Mouse (Mus musculus) CD8-positive naive resting alpha-beta T cell, adult 2 months (primary cell): ENCODE data around the gene Ppp1r12c.
A peak's percentile ranks its signal among the peaks of the same experiment; 100 is the strongest.
"Not testable (repeated sequence)": the region's sequence is repeated elsewhere in the genome, so short reads cannot be mapped to it uniquely, and the experiment has no call there.

Experiments used
- DNase-seq, 2 experiments: peaks; one replicate each; pipeline ENCODE4 v3.0.0; 2022; ENCODE audit warnings: low read depth in 2 of 2, low spot score in 2 of 2

Gene Ppp1r12c

DNA sequence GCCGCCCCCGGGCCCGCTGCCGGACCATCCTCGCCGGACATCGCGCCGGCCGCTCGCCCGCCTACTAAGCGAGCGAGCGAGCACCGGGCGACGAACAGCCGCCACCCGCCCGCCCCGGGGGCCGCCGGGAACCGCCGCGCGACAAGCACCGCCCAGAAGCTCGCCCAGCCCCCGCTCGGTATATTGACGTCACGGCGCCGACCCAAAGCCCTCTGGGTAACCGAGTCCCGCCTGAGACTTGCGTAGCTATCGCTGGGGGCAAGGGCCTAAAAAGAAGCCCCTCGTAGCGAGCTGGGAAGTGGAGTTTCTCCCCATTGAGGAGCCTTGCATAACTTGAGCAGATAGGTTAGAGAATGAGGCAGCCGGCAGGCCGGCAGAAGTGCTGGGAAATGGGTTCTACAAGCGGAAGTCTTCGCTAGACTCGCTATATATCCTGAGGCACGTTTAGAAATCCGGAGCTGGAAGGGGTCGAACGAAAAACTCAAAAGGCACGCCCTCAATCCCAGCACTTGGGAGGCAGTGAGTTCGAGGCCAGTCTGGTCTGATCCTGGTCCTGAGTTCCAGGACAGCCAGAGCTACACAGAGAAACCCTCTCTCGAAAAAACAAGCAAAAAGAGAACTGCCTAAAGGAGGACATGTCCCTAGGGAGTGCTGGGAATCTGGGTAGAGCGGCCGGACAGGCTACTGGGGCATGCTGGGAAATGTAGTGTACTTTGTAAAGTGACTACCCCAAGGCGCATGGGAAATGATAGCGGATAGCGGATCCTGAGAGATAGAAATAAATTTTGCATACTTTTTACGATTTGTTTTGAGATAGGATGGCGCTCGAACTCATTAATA lies at the start of gene Ppp1r12c:
Gene Ppp1r12c, minus strand, starts transcription at position 123 of the 840 bp plus-strand sequence.
- peak; percentile 88 to 93 for DNase-seq

DNA sequence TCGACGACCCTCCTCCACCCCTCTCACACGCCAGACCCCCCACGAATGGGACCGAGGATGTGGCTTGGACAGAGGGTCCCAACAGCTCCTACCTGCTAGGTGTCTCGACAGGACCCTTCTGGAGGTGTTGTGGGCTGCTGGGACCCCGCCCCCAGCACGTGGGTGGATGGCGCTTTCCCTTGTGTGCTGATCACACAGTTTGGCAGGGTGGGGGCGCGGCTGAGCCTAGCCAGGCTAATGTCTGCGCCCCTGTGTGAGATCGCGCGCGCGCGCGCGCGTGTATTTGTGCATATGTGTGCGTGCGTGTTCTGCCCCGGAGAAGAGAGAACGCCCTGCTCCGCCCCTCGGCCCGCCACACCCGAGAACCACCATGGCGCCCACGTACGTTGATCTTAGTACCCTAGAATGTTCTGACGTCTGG lies 45.8 kb upstream of the Ppp1r12c start, which contains the start of gene Syt5:
Gene Syt5, minus strand, starts transcription at position 321 of the 421 bp plus-strand sequence.
- peak in 1 of 2 experiments; percentile 7 for DNase-seq

DNA sequence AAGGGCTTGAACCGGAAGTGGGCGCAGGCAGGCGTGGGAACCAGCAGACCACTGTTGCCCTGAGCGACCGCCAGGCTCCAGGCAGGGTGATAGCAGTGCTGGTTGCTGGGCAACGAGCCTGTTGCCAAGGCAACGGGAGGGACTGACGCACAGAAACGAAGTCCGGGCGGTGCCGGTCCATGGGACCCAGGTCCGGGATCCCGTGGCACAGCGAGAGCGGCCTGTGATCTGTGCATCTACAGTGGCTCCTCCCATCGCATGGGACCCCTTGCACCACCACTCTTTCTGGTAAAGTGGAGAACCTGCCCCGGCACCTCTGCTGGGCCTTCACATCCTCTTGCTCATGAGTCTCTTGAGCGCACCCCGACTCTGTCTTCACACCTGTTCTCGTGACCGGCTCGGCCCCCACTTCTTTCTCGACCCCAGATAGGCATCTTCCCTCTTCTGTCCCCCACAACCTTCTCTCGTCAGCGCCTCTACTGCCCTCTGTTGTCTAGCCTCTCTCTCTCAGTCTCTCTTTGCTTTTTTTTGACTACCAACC lies 45.2 kb upstream of the Ppp1r12c start:
- no peak for DNase-seq

DNA sequence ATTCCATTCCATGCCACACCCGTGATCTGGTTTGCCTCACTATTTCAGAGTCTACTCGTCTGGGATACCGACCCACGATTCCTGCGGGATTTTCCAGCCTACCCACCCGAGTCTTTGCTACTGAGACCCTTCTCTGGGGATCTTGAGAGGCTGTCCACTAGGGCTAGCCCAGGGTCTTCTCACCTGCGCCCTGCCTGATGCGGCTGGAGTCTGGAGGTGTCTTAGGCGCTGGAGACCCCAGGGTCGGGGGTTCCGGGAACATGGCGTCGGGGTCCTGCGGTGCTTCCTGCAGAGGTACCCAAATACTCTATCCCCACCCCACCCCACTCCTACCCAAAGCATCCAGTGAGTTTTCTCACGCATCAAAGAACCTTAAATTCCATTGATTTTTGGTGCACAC lies 44.6 kb upstream of the Ppp1r12c start:
- no peak for DNase-seq

DNA sequence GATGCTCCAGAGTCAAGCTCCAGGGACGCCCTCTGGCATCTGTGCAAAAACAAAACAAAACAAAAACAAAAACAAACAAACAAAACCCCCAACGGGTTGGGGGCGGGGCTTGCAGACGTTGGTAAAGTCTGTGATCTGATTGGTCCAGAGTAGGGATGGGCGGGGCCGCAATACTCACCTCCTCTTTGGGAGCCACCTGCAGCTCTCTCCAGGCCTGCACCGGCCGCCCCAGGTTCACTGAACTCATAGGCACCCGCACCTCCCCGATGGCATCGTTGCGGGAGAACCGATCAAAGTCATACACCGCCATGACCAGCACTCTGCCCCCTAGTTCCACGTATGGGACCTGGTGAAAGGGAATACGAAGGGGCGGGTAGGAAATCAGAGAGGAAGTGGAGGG lies 40.5 kb upstream of the Ppp1r12c start:
- no peak for DNase-seq

DNA sequence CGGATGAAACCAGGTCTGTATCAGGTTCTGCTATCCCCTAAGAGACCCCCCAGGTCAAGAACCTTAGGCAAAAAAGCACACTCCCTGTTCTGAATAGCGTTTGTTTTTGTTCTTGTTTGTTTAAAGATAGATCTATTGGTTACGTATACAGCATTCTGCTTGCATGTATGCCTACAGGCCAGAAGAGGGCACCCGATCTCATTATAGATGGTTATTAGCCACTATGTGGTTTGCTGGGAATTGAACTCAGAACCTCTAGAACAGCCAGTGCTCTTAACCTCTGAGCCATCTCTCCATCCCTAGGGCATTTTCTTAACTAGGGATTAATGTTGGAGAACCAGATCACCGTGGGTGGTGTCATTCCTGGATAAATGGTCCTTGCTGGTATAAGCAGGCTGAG lies 39.9 kb upstream of the Ppp1r12c start:
- no peak for DNase-seq

DNA sequence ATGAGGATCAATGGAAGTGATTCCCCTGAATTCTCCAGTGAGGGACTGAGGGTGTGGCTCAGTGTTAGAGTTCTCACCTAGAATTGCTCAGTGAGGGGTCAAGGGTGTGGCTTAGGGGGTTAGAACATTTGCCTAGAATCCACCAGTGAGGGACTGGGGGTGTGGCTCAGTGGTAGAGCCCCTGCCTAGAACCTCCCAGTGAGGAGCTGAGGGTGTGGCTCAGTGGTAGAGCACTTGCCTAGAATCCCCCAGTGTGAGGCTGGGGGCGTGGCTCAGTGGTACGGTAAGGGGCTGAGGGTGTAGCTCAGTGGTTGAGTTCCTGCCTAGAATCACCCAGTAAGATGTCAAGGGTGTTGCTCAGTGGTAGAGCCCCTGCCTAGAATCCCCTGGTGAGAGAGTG lies 37.5 kb upstream of the Ppp1r12c start:
- DNase-seq = no peak

DNA sequence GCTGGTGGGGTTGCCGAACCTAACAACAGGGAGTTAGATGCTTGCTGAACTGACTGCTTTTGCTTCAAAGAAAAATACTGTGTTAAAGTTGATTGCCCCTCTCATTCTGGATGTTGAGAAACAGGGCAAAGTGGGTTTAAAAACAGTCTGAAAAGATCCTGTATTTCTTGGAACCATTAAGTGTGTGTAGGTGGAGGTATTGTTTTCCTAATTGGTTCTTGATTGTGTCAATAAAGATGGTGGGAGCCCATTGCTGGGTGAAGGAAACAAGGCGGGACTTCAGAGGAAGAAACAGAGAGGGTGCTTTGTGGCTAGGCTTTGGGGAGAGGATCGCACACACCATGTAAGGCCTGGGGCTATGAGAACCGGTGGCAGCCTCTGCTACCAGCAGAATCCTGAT lies 35.7 kb upstream of the Ppp1r12c start:
- DNase-seq = no peak

DNA sequence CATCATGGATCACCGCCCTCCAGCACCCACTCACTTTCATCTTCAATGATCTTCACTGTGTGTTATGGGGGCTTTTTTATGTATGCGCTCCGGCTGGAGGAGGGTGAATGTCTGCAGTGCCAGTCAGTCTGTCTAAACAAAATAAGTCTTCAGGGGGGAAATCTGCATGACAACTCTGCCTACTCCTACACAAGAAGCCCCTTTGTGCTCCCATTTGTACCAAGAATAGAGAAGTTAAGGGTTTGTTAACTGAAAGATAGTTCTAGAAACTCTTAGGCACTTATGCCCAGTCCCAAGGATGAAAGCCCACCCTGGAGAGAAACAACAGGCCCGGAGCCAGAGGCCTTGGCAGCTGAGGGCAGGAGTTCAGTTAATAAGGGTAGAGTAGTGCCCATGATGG lies 34.9 kb upstream of the Ppp1r12c start:
- no peak for DNase-seq

DNA sequence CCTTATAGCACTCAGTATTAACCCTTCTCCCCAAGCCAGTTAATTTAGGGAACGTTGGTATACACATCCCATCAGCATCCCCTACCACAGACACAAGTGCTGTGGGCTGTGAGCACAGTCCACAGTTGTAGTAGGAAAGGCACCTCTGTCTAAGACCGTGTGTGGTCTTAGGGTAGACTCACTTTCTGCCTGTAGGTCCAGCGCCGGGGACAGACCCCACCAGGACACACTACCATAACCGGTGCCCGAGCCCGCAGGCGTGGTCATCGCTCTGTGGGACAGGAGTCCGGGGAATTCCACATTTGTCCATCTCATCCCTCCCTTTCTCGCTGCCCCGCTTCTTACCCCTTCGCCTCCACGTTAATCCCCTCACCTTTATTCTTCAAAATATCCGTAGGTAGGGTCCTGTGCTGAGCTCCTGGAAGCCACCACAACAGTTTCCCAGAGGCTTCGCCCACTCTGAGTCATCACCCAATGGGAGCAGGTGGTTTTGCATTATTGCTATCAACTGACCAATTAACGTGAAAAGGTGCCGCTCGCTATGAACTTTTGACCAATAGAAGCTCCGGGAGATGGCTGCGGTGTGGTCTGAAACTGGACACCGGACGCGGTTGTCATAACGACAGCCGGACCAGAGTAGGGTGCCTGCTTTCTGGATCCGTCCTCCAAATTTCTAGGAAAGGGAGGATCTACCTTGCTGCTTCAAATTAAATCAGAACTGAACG lies 30.7 kb upstream of the Ppp1r12c start, which contains the start of gene Dnaaf3:
Gene Dnaaf3, minus strand, starts transcription at position 449 of the 725 bp plus-strand sequence.
- no peak for DNase-seq

DNA sequence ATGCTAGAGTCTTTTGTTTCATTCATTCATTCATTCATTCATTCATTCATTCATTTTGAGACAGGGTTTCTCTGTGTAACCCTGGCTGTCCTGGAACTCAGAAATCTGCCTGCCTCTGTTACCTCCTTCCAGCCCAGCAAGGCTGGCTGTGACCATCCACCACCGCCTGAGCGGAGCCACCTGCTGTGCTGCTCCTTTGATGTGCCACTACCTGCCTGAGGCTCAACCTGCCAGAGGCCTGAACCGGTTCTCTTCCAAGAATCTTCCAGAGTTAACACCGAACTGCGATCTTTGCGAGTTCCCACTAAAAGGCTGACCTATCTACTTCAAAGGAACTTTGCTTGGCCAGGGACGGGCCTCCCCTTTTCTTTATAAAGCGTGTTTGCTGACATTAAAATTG lies 28.7 kb upstream of the Ppp1r12c start:
- not testable (repeated sequence) for DNase-seq

DNA sequence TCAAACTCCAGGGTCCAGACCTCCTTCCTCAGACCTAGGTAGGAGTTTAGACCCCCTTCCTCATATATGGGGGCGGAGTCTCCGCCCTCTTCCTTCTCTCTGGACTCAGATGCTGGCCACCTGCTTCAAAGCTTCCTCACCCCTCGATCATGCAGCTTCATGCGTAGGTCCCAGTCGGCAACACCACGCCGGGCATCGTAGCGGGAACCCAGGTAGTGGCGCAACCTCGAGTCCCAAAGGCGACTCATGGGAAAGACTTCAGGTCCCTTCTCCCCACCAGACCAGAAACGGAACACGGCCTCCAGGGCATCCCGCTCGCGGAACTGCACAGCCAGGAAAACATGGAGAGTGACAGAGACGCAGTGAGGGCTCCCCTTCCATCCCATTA lies 25.8 kb upstream of the Ppp1r12c start:
- DNase-seq = no peak

DNA sequence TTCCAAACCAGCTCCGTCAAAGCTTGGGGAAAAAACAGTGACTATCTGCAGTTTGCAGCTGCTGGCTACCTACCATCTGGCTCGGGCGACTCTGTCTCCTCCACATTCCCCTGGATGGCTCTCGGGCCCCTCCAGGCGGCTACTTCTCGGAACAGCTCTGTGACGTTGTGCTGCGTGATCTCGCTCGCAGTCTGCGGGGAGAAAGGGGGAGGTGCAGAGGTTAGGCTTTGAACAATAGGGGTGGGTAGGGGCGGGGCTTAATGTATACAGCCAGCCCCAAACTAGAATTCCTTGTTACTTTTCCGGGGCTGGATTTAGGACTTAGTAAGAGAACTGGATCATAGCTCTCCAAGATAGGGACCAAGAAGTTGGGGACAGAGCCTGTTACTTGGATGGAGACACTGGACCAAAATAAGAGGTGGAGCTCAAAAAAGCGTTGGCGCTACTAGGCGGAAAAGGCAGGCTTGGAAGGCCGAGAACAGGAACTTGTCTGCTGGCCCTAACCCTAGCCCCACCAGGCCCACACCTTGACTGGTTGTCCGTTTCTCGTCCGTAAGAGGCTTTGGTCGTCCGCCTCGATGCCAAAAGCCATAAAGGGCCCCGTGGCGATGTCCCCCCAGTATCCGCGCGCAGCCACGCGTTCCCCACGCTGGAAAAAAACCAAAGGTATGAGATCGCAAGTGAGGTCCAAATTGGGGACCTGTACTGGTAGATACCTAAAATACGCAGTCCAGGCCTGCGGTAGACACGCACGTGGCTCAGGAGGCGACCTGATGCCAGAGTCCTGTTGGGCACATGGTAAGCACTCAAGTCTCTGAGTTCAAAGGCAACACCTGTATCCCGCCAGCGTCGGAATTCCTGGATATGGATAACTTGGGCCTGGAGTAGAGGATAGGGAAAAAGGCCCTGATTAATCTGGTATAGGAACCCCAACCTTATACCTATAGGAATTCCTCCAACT lies 25.1 kb upstream of the Ppp1r12c start:
- peak; percentile 58 to 65 for DNase-seq

DNA sequence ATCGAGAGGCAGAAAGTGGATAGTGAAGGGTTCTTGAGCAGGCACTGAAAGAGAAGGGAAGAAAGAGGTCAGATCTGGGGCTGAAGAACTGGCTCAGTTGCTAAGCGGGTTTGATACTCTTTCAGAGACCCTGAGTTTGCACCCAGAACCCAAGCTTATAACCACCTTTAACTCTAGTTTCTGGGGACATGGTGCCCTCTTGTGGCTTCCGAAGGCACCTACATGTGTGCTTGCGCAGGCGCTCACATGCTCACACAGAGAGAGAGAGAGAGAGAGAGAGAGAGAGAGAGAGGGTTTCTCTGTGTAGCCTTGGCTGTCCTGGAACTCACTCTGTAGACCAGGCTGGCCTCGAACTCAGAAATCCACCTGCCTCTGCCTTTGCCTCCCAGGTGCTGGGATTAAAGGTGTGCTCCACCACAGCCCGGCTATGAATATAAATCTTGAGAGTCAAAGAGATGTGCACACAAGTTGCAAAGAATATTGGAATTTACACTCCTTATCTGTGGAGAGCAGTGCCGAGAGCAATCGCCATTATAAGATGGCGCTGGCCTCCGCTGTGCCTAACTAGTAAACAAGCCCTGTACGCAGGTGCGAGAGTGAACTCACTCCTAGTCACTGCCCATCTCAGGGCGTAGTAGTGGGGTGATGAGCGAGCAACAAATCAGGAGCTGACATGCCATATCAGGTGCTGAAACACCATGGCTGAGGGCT lies 22.9 kb upstream of the Ppp1r12c start, which contains the start of gene Tnni3:
Gene Tnni3, minus strand, starts transcription at position 18 of the 711 bp plus-strand sequence.
- peak; percentile 29 to 50 for DNase-seq

DNA sequence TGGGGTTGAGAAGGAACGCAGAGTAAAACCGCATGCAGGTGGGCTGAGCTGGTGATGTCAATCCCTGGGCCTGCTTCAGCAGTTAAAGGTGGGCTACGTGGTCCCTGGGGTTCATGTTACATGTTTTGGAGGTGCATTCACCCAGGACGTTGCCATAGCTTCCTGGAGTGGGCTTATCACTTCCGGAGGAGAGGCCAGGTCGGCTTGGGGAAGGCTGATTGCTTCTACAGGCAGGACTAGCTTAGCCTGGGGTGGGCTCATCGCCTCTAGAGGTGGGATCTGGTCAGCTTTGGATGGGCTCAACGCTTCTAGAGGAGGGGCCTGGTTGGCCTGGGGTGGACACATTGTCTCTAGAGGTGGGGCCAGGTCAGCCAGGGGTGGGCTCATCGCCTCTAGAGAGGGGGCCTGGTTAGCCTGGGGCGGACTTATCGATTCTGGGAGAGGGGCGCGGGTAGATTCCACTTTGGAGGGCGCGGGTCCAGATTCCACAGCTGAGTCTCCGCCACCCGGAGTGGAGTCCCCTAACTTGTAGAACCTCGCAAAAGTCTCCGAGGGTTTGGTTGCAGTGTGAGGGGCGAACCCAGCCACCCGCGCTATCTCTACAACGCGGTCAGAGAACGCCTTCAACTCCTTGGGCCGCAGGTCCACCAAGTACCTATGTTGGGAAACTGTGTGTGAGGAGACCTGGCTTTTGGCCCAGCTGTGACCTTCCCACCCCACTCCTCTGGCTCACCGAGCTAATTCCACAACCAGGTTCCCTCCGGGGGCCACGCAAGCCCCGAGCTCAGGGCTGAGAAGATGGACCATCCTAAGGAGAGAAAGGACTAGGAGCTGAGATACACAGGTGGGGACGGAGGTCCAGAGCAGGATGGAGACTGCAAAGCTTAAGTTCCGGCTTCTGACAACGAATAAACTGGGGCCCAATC lies 22.0 kb upstream of the Ppp1r12c start:
- DNase-seq = no peak

DNA sequence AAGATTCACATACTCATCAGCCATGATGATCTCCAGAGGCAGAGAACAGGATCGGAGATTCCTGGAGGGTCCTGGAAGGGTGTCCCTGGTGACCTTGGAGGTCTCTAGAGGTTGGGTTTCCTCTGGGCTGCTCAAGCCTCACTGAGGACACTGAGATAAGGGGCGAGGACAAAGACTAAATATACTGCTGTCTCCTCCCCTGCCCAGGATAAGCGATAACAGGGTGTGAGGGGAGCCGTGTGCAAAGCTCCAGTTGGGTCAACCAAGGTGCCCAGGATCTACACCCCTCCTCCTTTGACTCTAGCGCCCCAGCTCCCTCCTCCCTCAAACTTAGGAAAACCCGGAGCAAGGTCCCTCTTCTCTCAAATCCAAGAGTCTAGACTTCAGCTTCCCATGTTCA lies 20.8 kb upstream of the Ppp1r12c start:
- DNase-seq = no peak

DNA sequence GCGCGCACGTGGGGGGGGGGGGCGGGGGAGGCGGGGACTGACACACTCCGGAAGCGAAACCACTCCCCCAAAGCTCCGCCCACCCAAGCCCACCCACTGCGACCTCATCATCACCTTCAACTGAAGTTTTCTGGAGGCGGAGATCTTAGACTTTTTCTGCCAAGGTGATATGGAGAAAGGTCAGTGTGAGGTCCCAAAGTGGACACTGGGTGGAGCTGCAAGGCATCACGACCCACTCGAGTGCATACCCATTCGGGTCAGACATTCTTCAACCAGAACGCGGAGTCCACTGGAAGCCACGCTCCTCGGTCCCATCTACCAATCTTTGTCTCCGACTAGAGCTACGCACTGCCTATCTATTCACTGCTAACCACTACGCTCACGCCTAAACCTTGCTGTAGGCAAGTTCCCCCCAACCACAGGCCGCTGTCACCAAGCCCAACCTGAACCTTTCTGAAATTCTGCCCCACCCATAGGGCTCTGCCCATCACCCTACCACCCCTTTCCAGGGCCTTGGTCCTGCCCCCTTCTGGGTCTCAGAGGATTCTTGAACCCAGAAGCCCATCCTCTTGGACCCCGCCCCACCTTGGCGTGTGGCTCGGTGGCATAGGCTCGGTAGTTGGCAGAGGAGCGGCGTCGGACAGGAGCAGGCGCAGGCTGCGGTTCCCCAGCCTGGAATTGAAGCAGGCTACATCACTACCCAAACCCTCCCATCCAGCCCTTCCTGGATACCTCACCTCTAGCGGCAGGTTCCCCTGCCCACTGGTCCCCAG lies 19.9 kb upstream of the Ppp1r12c start:
- DNase-seq = no peak

DNA sequence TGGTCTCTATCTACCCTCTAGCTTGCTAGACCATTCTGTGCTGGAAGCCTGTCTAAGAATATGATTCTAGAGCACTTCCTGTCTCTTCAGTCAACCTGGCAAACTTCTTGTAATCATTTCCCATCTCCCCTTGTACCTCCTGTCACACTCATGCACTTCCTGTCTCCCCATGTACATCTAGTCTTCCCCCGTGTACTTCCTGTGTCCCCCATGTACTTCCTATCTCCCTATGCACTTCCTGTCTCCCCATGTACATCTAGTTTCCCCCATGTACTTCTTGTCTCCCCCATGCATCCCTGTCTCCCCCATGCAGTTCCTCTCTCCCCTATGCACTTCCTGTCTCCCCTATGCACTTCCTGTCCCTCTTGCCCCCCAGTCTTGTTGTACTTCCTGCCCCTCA lies 17.0 kb upstream of the Ppp1r12c start:
- DNase-seq = no peak
